Mouse (Mus musculus) spleen, adult 10 weeks (tissue): ENCODE results near the gene Mocs3. TPM values are rescaled to one million over a fixed set of nuclear protein-coding genes. Genes with fewer than 3 reads are reported as not detected.

Experiments used
- polyA plus RNA-seq: library from polyadenylated mRNA; stranded (reverse); fragments of 350-450 nt; fragmentation: Illumina TruSeq; extraction: RNeasy Lipid Tissue Mini Kit (QIAGEN cat#74804); gene quantifications from one replicate; pipeline ENCODE4 v1.2.3, GENCODE M21; 2015; ENCODE audit warnings: low replicate concordance; ENCODE audit not compliant: insufficient read depth

The Mocs3 gene
- polyA plus RNA-seq = 4.4 TPM

GRCm38 (mm10) chr2:168230026-168230728 is at the start of gene Mocs3, which contains the start of the genes Gm20716 and Dpm1:
Gene Mocs3 (plus strand): TSS chr2:168230622.
Gene Gm20716 (minus strand): TSS chr2:168230364.
Gene Dpm1 (minus strand): TSS chr2:168230591.

DNA sequence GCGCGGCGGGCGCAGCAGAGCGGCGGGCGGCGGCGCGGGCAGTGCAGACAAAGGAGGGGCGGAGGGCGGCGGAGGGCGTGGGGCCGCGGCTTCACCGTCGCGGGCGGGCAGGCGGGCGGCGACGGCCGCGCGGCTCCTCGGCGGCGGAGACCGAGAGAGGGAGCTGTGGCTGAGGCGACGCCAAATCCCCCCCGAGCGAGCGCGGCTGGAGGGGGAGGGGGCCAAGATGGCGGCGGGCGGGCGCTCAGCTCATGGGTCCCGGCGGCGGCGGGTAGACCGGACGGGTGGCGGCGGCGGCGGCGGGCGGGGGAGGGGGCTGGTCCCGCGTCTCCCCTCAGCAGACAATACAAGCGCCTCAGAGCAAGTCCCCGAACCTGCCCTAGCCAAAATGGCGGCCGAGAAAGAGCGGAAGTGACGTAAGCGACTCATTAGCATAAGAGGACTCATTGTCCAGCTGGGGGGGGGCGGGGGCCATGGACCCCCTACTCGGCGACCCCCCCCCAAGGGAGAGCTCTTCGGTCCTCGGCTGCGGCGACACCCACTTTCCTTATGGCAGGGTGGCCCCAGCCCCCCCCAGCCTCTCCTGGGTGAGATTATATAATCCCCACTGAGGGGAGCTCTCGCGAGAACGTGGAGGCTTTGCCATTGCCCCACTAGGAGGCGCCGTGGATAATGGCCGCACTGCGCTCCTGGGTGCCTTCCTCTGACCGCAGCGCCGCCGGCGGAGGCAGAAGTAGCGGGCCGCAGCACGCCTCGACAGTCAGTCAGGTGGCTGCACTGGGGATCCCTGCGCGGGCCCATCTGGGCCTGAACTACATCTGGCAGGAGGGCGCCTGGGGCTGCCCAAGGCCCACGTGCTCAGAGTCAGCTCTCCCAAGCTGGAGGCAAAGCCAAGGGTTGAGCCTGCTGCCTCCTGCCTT is 23.4 kb upstream of the Mocs3 start, which contains the start of gene Adnp:
Adnp (minus strand) TSS at position 388 of the 920 bp plus-strand sequence.

DNA sequence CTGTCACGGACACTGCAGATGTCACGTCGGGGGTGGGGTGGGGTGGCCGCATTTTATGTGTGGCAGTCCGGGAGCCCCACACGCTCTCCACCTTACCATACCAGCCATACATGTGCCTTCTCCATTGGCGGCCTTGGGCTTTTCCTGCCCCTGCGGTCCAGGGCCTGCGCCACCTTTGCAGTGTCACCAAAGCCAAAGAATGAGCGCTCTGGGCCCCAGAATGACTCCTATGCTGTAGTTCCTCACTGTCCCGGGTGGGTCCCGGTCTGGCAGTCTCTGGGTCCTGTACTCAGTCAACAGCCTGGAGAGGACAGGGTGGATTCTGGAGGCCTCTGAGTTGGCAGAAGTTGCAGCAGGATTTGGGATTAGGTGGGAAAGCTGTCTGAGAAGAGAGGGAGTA is 51.2 kb downstream of the Mocs3 start, which contains the start of gene Kcng1:
Kcng1 (minus strand) TSS at position 155 of the 400 bp plus-strand sequence.

Other genes with a start within 250 kb of the Mocs3 start
- 0.37 TPM for gene Ripor3, start 220.0 kb upstream of the Mocs3 start, polyA plus RNA-seq
- 1.4 TPM for gene Pard6b, start 149.6 kb upstream of the Mocs3 start, polyA plus RNA-seq
- gene Adnp, start 23.5 kb upstream of the Mocs3 start, polyA plus RNA-seq = 21.4 TPM
- gene Gm20716, start 258 bp upstream of the Mocs3 start, polyA plus RNA-seq = 90.6 TPM
- gene Dpm1, start within 50 bp of the Mocs3 start, polyA plus RNA-seq = 74.1 TPM
- gene Kcng1, start 51.1 kb downstream of the Mocs3 start, polyA plus RNA-seq = not detected